Mouse (Mus musculus) neural tube, embryonic 14.5 days (tissue): Measurements from ENCODE around the gene Dph2. TPM values are rescaled to one million over a fixed set of nuclear protein-coding genes. Genes with fewer than 3 reads are reported as not detected.

Source experiments
- ATAC-seq: fragments of 200-750 bp; cut with Nextera tagmentation; 2 replicates; pipeline ENCODE4 v1.8.0; 2017; ENCODE audit warnings: low read depth, mild to moderate bottlenecking, moderate TSS enrichment, moderate library complexity
- H3K27ac ChIP-seq: fragments of 300-500 bp; sonication (generic); 2 replicates; pipeline ENCODE4 v1.5.1; 2014; ENCODE audit warnings: low read depth, mild to moderate bottlenecking, control low read depth, low read length, moderate library complexity, mixed read lengths
- H3K27me3 ChIP-seq: fragments of 300-500 bp; sonication (generic); 2 replicates; pipeline ENCODE4 v1.6.1; 2014; ENCODE audit warnings: low read length; ENCODE audit not compliant: control insufficient read depth, insufficient read depth
- H3K36me3 ChIP-seq: fragments of 300-500 bp; sonication (generic); 2 replicates; pipeline ENCODE4 v1.6.1; 2014; ENCODE audit warnings: low read length, mixed read lengths; ENCODE audit not compliant: control insufficient read depth, insufficient read depth
- H3K4me1 ChIP-seq: fragments of 300-500 bp; sonication (generic); 2 replicates; pipeline ENCODE4 v1.6.1; 2014; ENCODE audit warnings: low read length; ENCODE audit not compliant: control insufficient read depth, insufficient read depth
- H3K4me2 ChIP-seq: fragments of 300-500 bp; sonication (generic); 2 replicates; pipeline ENCODE4 v1.6.1; 2014; ENCODE audit warnings: mild to moderate bottlenecking, low read depth, low read length, control low read depth
- H3K4me3 ChIP-seq: fragments of 300-500 bp; sonication (generic); 2 replicates; pipeline ENCODE4 v1.5.1; 2014; ENCODE audit warnings: low read depth, low read length, control low read depth, mixed read lengths
- H3K9ac ChIP-seq: fragments of 300-500 bp; sonication (generic); replicated peaks from 2 replicates; pipeline ENCODE4 v1.6.1; 2014; ENCODE audit warnings: low read depth, mild to moderate bottlenecking, control low read depth, low read length, mixed read lengths
- H3K9me3 ChIP-seq: fragments of 300-500 bp; sonication (generic); 2 replicates; pipeline ENCODE4 v1.6.1; 2016; ENCODE audit warnings: low read length; ENCODE audit not compliant: control insufficient read depth
- whole genome bisulfite sequencing: fragments of 180-500 bp; shearing (Covaris S2); extraction: QIAGEN DNeasy Blood & Tissue Kit; methylation state at CpG from one replicate; pipeline ENCODE4 v1.1.7; 2014; 5-methylcytosine and 5-hydroxymethylcytosine counted together
- polyA plus RNA-seq: library from polyadenylated mRNA; unstranded; fragments of >200 nt; fragmentation: Nextera tagmentation; extraction: Ambion mirVana; gene quantifications from 2 replicates; pipeline ENCODE4 v1.2.1, GENCODE M21; 2014

The Dph2 gene
- polyA plus RNA-seq, 1 experiment from 2014 or later, result 21.5 TPM

DNA sequence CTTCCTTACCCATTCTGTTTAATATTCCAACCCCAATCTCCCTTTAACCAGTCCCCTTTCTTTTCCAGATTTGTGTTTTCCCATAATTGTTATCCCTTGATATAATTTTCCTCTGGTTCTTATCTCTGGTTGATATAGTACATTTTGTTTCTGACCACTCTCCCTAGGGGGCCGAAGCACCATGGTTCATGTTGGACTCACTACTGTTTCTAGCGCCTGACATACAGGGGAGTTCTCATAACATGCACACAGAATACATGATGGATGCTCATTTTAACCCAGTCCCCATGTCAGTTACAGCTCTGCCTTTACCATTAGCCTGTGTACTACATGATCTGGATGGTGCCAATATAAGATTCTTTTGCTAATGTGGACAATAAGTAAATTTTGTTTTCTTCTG, 3.9 kb downstream of the Dph2 start:
- WGBS, result 68% methylated on average over 2 of the region's 2 CpGs
- no peaks in the 10 kb centered on the region for H3K9me3 ChIP-seq
- H3K4me1 ChIP-seq, result peaks cover 27% of the 10 kb centered on the region
- no peaks in the 10 kb centered on the region for H3K27me3 ChIP-seq
- peak overlapping the region; percentile 95; the same call in 1 of the 2 replicates for H3K4me3 ChIP-seq
- peak overlapping the region; percentile 90 for H3K4me2 ChIP-seq
- H3K9ac ChIP-seq, result no peak overlapping the region
- H3K27ac ChIP-seq, result no peak overlapping the region
- H3K36me3 ChIP-seq, result peaks cover 21% of the 10 kb centered on the region
- no peak for ATAC-seq

GRCm38 (mm10) chr4:117887133-117887532, 4.7 kb downstream of the Dph2 start, which contains the start of gene Atp6v0b:
Gene Atp6v0b, minus strand, starts transcription at chr4:117887333.
- peaks cover 30% of the 10 kb centered on the region for H3K4me1 ChIP-seq
- peak within 1 kb of the TSS; percentile 87 for H3K9ac ChIP-seq
- ATAC-seq, result peak; percentile 86
- no peaks in the 10 kb centered on the region for H3K9me3 ChIP-seq
- no peaks in the 10 kb centered on the region for H3K27me3 ChIP-seq
- H3K4me3 ChIP-seq, result peak within 1 kb of the TSS; percentile 95
- peak within 1 kb of the TSS; percentile 90 for H3K4me2 ChIP-seq
- 0 out of 2 replicates have a peak within 1 kb of the TSS, but pooled peaks have one; percentile 44 for H3K27ac ChIP-seq
- WGBS, result under 1% methylated on average over 32 of the region's 37 CpGs
- H3K36me3 ChIP-seq, result peaks cover 21% of the 10 kb centered on the region

- Histone ChIP-seq H3K9me3 (no peaks in the 10 kb centered on the region), H3K9ac (peak overlapping the region; percentile 87), H3K36me3 (peaks cover 21% of the 10 kb centered on the region), H3K4me3 (peak overlapping the region; percentile 95), H3K4me1 (peaks cover 29% of the 10 kb centered on the region), H3K27me3 (no peaks in the 10 kb centered on the region), H3K27ac (0 out of 2 replicates have a peak overlapping the region, but pooled peaks have one; percentile 44), H3K4me2 (peak overlapping the region; percentile 90)
- WGBS, result 3% methylated on average over 24 of the region's 24 CpGs
- ATAC-seq, result peak; percentile 1; the same call in 1 of the 2 replicates
These were observed 5.2 kb downstream of the Dph2 start for GRCm38 (mm10) chr4:117886644-117887043.

DNA sequence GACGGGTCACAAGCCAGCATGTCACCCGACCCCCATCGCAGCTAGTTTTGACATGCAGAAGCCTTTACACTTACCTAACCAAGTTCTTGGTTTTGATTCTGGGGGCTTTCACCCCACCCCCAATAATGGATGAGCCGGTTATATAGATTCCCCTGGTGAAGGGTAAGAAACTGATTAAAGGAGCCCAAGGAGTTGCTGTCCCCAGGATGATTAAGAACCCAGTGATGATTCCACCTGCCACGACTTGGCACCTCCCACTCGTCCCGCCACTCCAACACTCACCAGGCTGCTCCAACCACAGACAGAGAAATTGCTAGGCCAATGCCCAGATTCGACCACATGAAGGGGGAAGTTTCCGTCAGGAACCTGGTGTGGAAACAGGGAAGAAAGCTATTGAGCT, 5.8 kb downstream of the Dph2 start:
- Histone ChIP-seq H3K27ac (no peak overlapping the region), H3K36me3 (peaks cover 21% of the 10 kb centered on the region), H3K4me3 (peak overlapping the region; percentile 95), H3K9ac (no peak overlapping the region; the same call in 1 of the 2 replicates), H3K27me3 (no peaks in the 10 kb centered on the region), H3K9me3 (no peaks in the 10 kb centered on the region), H3K4me1 (peaks cover 25% of the 10 kb centered on the region), H3K4me2 (peak overlapping the region; percentile 90)
- ATAC-seq, result no peak
- 83% methylated on average over 9 of the region's 9 CpGs for WGBS

GRCm38 (mm10) chr4:117885093-117885492, 6.7 kb downstream of the Dph2 start:
- no peak overlapping the region for H3K27ac ChIP-seq
- peaks cover 30% of the 10 kb centered on the region for H3K4me1 ChIP-seq
- no peak overlapping the region for H3K9ac ChIP-seq
- no peak overlapping the region for H3K4me2 ChIP-seq
- no peaks in the 10 kb centered on the region for H3K9me3 ChIP-seq
- peaks cover 21% of the 10 kb centered on the region for H3K36me3 ChIP-seq
- WGBS, result 98% methylated on average over 10 of the region's 10 CpGs
- ATAC-seq, result no peak
- no peak overlapping the region for H3K4me3 ChIP-seq
- H3K27me3 ChIP-seq, result no peaks in the 10 kb centered on the region

DNA sequence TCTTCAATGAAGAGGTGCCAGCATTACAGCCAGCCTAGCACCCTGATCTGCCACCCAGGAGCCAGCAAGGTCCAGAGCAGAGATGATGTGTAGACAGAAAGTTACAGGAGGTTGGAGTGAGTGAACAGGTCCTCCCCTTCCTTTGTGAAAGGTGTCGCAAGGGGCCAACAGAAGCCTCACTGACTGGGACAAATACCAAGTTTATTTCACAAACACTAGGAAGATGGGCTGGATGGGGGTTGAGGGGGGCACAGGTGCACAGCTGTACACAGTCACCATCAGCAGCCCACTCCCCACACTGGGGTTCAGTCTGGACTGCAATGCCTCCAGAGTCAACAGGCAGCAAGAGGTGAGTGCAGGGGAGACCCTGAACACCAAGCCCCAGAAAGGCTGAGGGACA, 7.7 kb downstream of the Dph2 start:
- no peak for ATAC-seq
- WGBS, result 94% methylated on average over 1 of the region's 1 CpGs
- Histone ChIP-seq H3K27ac (no peak overlapping the region), H3K4me2 (peak overlapping the region; percentile 82), H3K9me3 (no peaks in the 10 kb centered on the region), H3K27me3 (no peaks in the 10 kb centered on the region), H3K4me3 (peak overlapping the region; percentile 78; the same call in 1 of the 2 replicates), H3K36me3 (peaks cover 18% of the 10 kb centered on the region), H3K4me1 (peaks cover 30% of the 10 kb centered on the region), H3K9ac (peak overlapping the region; percentile 93; the same call in 1 of the 2 replicates)

- no peaks in the 10 kb centered on the region for H3K27me3 ChIP-seq
- H3K9ac ChIP-seq, result peak within 1 kb of the TSS; percentile 93
- WGBS, result 0% methylated on average over 55 of the region's 103 CpGs
- peak within 1 kb of the TSS; percentile 82 for H3K4me2 ChIP-seq
- H3K36me3 ChIP-seq, result peaks cover 18% of the 10 kb centered on the region
- H3K9me3 ChIP-seq, result no peaks in the 10 kb centered on the region
- H3K4me1 ChIP-seq, result peaks cover 30% of the 10 kb centered on the region
- H3K4me3 ChIP-seq, result peak within 1 kb of the TSS; percentile 78
- peak; percentile 54 for ATAC-seq
- H3K27ac ChIP-seq, result peak within 1 kb of the TSS; percentile 74
These were observed 8.8 kb downstream of the Dph2 start, which contains the start of gene B4galt2 for GRCm38 (mm10) chr4:117882701-117883691. Gene B4galt2, minus strand, starts transcription at chr4:117883487.

- no peaks in the 10 kb centered on the region for H3K27me3 ChIP-seq
- H3K9me3 ChIP-seq, result no peaks in the 10 kb centered on the region
- WGBS, result 79% methylated on average over 5 of the region's 5 CpGs
- ATAC-seq, result no peak
- H3K4me2 ChIP-seq, result no peak overlapping the region
- peaks cover 12% of the 10 kb centered on the region; the same call in 1 of the 2 replicates for H3K4me1 ChIP-seq
- H3K27ac ChIP-seq, result no peak overlapping the region
- H3K9ac ChIP-seq, result 0 out of 2 replicates have a peak overlapping the region, but pooled peaks have one; percentile 18
- H3K36me3 ChIP-seq, result peaks cover 28% of the 10 kb centered on the region; the same call in 1 of the 2 replicates
- H3K4me3 ChIP-seq, result no peak overlapping the region
These were observed 13.1 kb downstream of the Dph2 start for GRCm38 (mm10) chr4:117878703-117879102.
